Mouse (Mus musculus) urinary bladder, postnatal 14 days (tissue): ENCODE measurements around the gene Gdpd5.

Source experiments
- DNase-seq: peaks from one replicate; pipeline ENCODE4 v3.0.0; 2021; ENCODE audit warnings: low spot score

Gdpd5 gene

GRCm38 (mm10) chr7:99405386-99406155 lies 24.4 kb downstream of the Gdpd5 start:
- no peak for DNase-seq

- DNase-seq = peak; percentile 52
Measured at GRCm38 (mm10) chr7:99407598-99407997, 26.4 kb downstream of the Gdpd5 start.

- DNase-seq = peak; percentile 52
Measured at GRCm38 (mm10) chr7:99409441-99410222, 28.4 kb downstream of the Gdpd5 start.

- no peak for DNase-seq
Measured at GRCm38 (mm10) chr7:99410315-99410714, 29.1 kb downstream of the Gdpd5 start.

- no peak for DNase-seq
Measured at GRCm38 (mm10) chr7:99411047-99411779, 30.0 kb downstream of the Gdpd5 start.

GRCm38 (mm10) chr7:99415045-99415444 lies 33.8 kb downstream of the Gdpd5 start:
- DNase-seq = no peak

GRCm38 (mm10) chr7:99419311-99419710 lies 38.1 kb downstream of the Gdpd5 start:
- no peak for DNase-seq

GRCm38 (mm10) chr7:99421006-99421405 lies 39.8 kb downstream of the Gdpd5 start:
- no peak for DNase-seq

- DNase-seq = peak; percentile 67
Measured at GRCm38 (mm10) chr7:99424538-99425155, 43.4 kb downstream of the Gdpd5 start.

- no peak for DNase-seq
Measured at GRCm38 (mm10) chr7:99425706-99426105, 44.5 kb downstream of the Gdpd5 start.

GRCm38 (mm10) chr7:99427031-99427430 lies 45.8 kb downstream of the Gdpd5 start:
- DNase-seq = no peak

GRCm38 (mm10) chr7:99427987-99428386 lies 46.8 kb downstream of the Gdpd5 start:
- no peak for DNase-seq

- no peak for DNase-seq
Measured at GRCm38 (mm10) chr7:99428836-99429235, 47.6 kb downstream of the Gdpd5 start.

GRCm38 (mm10) chr7:99429786-99430185 lies 48.6 kb downstream of the Gdpd5 start:
- peak; percentile 67 for DNase-seq

- DNase-seq = no peak
Measured at GRCm38 (mm10) chr7:99430246-99430645, 49.0 kb downstream of the Gdpd5 start.

GRCm38 (mm10) chr7:99432248-99432647 lies 51.0 kb downstream of the Gdpd5 start:
- DNase-seq = no peak

GRCm38 (mm10) chr7:99432863-99433262 lies 51.6 kb downstream of the Gdpd5 start:
- DNase-seq = no peak

GRCm38 (mm10) chr7:99434672-99435250 lies 53.5 kb downstream of the Gdpd5 start:
- no peak for DNase-seq

- DNase-seq = no peak
Measured at GRCm38 (mm10) chr7:99436530-99436929, 55.3 kb downstream of the Gdpd5 start.

- DNase-seq = no peak
Measured at GRCm38 (mm10) chr7:99438881-99439280, 57.7 kb downstream of the Gdpd5 start.

- peak; percentile 67 for DNase-seq
Measured at GRCm38 (mm10) chr7:99441534-99442072, 60.4 kb downstream of the Gdpd5 start.
